8 mouse cellular contexts compared by ENCODE assay signal in the genomic region with DNA sequence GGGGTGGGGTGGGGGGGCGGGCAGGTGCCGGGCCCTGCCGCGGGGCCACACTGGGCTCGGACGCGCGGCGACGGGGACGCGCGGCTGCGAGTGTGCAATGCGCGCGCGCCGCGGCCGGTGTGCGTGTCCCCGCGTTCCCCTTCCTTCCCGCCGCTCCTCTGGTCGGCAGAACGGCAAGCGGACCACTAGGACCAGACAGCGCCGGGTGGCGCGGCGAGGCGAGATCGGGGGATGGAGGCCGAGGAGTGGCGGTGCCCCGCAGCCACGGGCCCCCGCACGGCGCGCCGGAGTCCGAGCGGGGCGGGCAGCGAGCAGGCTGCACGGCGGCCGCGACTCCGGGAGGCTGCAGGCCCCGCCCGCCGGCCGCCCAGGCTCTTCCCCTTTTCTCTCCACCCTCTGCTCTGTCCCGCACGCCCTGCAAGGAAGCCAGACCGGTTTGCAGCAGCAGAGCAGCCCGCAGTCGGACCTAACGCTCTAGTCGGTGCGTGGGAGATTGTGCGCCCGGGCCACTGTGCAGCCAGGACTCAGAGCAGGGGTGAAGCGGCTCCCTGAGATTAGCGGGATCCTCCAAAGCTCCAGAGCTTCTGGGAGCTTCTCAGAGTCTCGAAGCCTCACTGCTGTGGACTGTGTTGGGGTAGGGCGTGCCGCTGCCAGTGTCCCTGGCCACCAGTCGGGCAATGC. TPM values are rescaled to one million over a fixed set of nuclear protein-coding genes. Genes with fewer than 3 reads are reported as not detected.
DNase-seq lines count a peak whose midpoint lies in the region; ATAC-seq and TF ChIP-seq lines count a peak whose summit lies in the region.

No protein-coding gene starts in this region.

- ATAC-seq in heart, embryonic 14.5 days (ENCODE audit: insufficient number of reproducible peaks, insufficient read depth, low FRiP score, low read depth), result peak; percentile 75
- ATAC-seq in liver, embryonic 14.5 days (ENCODE audit: insufficient read depth), result peak; percentile 90
- peak; percentile 91 for ATAC-seq in stomach, embryonic 15.5 days (ENCODE audit: insufficient read depth, low FRiP score, low read depth)

- no peak for TF ChIP-seq POLR2A in brain, embryonic 14.5 days (IDR thresholded peaks at IDR 0.05; ENCODE audit: borderline replicate concordance, extremely low read depth, insufficient read depth, insufficient read length, poor library complexity, severe bottlenecking)

- peak overlapping the region; percentile 77 for H3K4me2 ChIP-seq in heart, embryonic 14.5 days (ENCODE audit: low read length)
- peak overlapping the region; percentile 82 for H3K4me2 ChIP-seq in liver, embryonic 14.5 days (ENCODE audit: low read depth)
- H3K4me2 ChIP-seq in stomach, embryonic 15.5 days, result peak overlapping the region; percentile 96

- H3K27me3 ChIP-seq in erythroblast, embryonic 14.5 days (ENCODE audit: control insufficient read depth), result peaks cover 50% of the 10 kb centered on the region
- no peaks in the 10 kb centered on the region for H3K27me3 ChIP-seq in heart, embryonic 14.5 days (ENCODE audit: control insufficient read depth, insufficient read depth, low read length)
- peaks cover 17% of the 10 kb centered on the region for H3K27me3 ChIP-seq in liver, embryonic 14.5 days (ENCODE audit: control insufficient read depth, insufficient read depth, low read length)
- H3K27me3 ChIP-seq in stomach, embryonic 15.5 days (replicated peaks), result 0 out of 2 replicates have a peak, but pooled peaks cover 8% of the 10 kb centered on the region

- H3K9me3 ChIP-seq in erythroblast, embryonic 14.5 days (ENCODE audit: control insufficient read depth, low read length), result peaks cover 5% of the 10 kb centered on the region; the same call in 1 of the 2 replicates
- H3K9me3 ChIP-seq in heart, embryonic 14.5 days (ENCODE audit: control insufficient read depth, low read length), result no peaks in the 10 kb centered on the region
- H3K9me3 ChIP-seq in liver, embryonic 14.5 days (ENCODE audit: control insufficient read depth, low read length), result no peaks in the 10 kb centered on the region
- no peaks in the 10 kb centered on the region for H3K9me3 ChIP-seq in stomach, embryonic 15.5 days

- no peak for TF ChIP-seq EP300 in liver, embryonic 14.5 days (IDR thresholded peaks at IDR 0.05; ENCODE audit: low read depth)

- 0% methylated on average over 47 of the region's 74 CpGs for WGBS in heart, embryonic 14.5 days
- 1% methylated on average over 44 of the region's 74 CpGs for WGBS in liver, embryonic 14.5 days (ENCODE audit: insufficient replicate concordance)
- WGBS in stomach, embryonic 15.5 days, result under 1% methylated on average over 61 of the region's 74 CpGs

- H3K36me3 ChIP-seq in erythroblast, embryonic 14.5 days (ENCODE audit: control insufficient read depth), result peaks cover 20% of the 10 kb centered on the region
- H3K36me3 ChIP-seq in heart, embryonic 14.5 days (ENCODE audit: control insufficient read depth, insufficient read depth, low read length), result no peaks in the 10 kb centered on the region
- no peaks in the 10 kb centered on the region for H3K36me3 ChIP-seq in liver, embryonic 14.5 days (replicated peaks; ENCODE audit: control insufficient read depth, insufficient read depth, low read depth)
- no peaks in the 10 kb centered on the region for H3K36me3 ChIP-seq in stomach, embryonic 15.5 days

- peak; percentile 69 for DNase-seq in 416B (ENCODE audit: low read depth)
- peak; percentile 79 for DNase-seq in brain, embryonic 14.5 days (ENCODE audit: low read depth)
- peak; percentile 79 for DNase-seq in kidney, postnatal 10 days
- peak; percentile 60 to 69 (median 61) for DNase-seq in liver, embryonic 14.5 days (ENCODE audit: low read depth in 3 of 3, low spot score in 3 of 3)
- DNase-seq in neural tube, embryonic 10.5 days (ENCODE audit: extremely low spot score, low spot score), result peak; percentile 84

- TF ChIP-seq CTCF in brain, embryonic 14.5 days (IDR thresholded peaks at IDR 0.05; ENCODE audit: borderline replicate concordance, extremely low read depth, insufficient read depth, insufficient read length), result no peak
- no peak for TF ChIP-seq CTCF in liver, embryonic 14.5 days (IDR thresholded peaks at IDR 0.05; ENCODE audit: low read depth)

- peak overlapping the region; percentile 75 to 92 for H3K27ac ChIP-seq in heart, embryonic 14.5 days (replicated peaks in 1 of 2; ENCODE audit: control insufficient read depth in 1 of 2, insufficient read depth in 1 of 2, low read depth in 2 of 2, low read length in 2 of 2)
- peak overlapping the region; percentile 64 for H3K27ac ChIP-seq in liver, embryonic 14.5 days
- 0 out of 2 replicates have a peak overlapping the region, but pooled peaks have one; percentile 44 for H3K27ac ChIP-seq in stomach, embryonic 15.5 days

- H3K4me1 ChIP-seq in erythroblast, embryonic 14.5 days (ENCODE audit: control insufficient read depth), result peaks cover 49% of the 10 kb centered on the region
- H3K4me1 ChIP-seq in heart, embryonic 14.5 days (ENCODE audit: control insufficient read depth in 2 of 2, insufficient read depth in 2 of 2, low read length in 2 of 2), result peaks cover 10 to 34% of the 10 kb centered on the region in 2 experiments
- H3K4me1 ChIP-seq in liver, embryonic 14.5 days (replicated peaks; ENCODE audit: control insufficient read depth in 2 of 2, insufficient read depth in 2 of 2, low read length in 1 of 2), result peaks cover 21 to 28% of the 10 kb centered on the region in 2 experiments
- H3K4me1 ChIP-seq in stomach, embryonic 15.5 days, result peaks cover 17% of the 10 kb centered on the region

- peak overlapping the region; percentile 100 for H3K4me3 ChIP-seq in erythroblast, embryonic 14.5 days (replicated peaks)
- H3K4me3 ChIP-seq in heart, embryonic 14.5 days (ENCODE audit: control insufficient read depth in 1 of 2, insufficient read depth in 1 of 2, low read depth in 1 of 2, low read length in 2 of 2), result peak overlapping the region; percentile 72 to 90
- peak overlapping the region; percentile 82 to 84 for H3K4me3 ChIP-seq in liver, embryonic 14.5 days (ENCODE audit: insufficient read depth in 1 of 2, low read depth in 2 of 2, low read length in 2 of 2)
- H3K4me3 ChIP-seq in stomach, embryonic 15.5 days (replicated peaks), result peak overlapping the region; percentile 82

- H3K9ac ChIP-seq in heart, embryonic 14.5 days (ENCODE audit: low read length), result peak overlapping the region; percentile 93
- H3K9ac ChIP-seq in liver, embryonic 14.5 days (replicated peaks), result peak overlapping the region; percentile 80
- H3K9ac ChIP-seq in stomach, embryonic 15.5 days, result peak overlapping the region; percentile 56

RNA-seq across cellular contexts. Expression of a gene that starts 0.4 kb away (rescaled TPM):
- 1.6 and 2.8 TPM in 2 replicates for polyA plus RNA-seq in brain, embryonic 14.5 days (2012; rRNA removed)
- 3.1 and 5.0 TPM in 2 replicates for polyA plus RNA-seq in erythroblast, embryonic 14.5 days (2012)
- 10.5 and 10.9 TPM in 2 replicates for polyA plus RNA-seq in heart, embryonic 14.5 days (2014; fragmentation: Nextera tagmentation; extraction: Ambion mirVana)
- polyA plus RNA-seq in liver, embryonic 14.5 days (2012; rRNA removed), result 6.9 and 8.1 TPM in 2 replicates
- polyA plus RNA-seq in liver, embryonic 14.5 days (2014; fragmentation: Nextera tagmentation; extraction: Ambion mirVana), result 10.8 and 11.9 TPM in 2 replicates
- 4.7 and 5.3 TPM in 2 replicates for polyA plus RNA-seq in stomach, embryonic 15.5 days (2015; fragmentation: Nextera tagmentation; extraction: Ambion mirVana)

Comparison
In these comparisons a context has a peak if more than half of its experiments do, and no peak if none do; other contexts are left out.
1. Peak in every context shown above with its lines: DNase-seq, ATAC-seq, H3K4me3 ChIP-seq and H3K27ac ChIP-seq.